Mouse (Mus musculus) left cerebral cortex, adult 11 months (tissue): ENCODE measurements around the gene Tdgf1.

ENCODE experiments used
- DNase-seq: peaks from one replicate; pipeline ENCODE4 v3.0.0; 2022; ENCODE audit warnings: low spot score

Tdgf1 gene

DNA sequence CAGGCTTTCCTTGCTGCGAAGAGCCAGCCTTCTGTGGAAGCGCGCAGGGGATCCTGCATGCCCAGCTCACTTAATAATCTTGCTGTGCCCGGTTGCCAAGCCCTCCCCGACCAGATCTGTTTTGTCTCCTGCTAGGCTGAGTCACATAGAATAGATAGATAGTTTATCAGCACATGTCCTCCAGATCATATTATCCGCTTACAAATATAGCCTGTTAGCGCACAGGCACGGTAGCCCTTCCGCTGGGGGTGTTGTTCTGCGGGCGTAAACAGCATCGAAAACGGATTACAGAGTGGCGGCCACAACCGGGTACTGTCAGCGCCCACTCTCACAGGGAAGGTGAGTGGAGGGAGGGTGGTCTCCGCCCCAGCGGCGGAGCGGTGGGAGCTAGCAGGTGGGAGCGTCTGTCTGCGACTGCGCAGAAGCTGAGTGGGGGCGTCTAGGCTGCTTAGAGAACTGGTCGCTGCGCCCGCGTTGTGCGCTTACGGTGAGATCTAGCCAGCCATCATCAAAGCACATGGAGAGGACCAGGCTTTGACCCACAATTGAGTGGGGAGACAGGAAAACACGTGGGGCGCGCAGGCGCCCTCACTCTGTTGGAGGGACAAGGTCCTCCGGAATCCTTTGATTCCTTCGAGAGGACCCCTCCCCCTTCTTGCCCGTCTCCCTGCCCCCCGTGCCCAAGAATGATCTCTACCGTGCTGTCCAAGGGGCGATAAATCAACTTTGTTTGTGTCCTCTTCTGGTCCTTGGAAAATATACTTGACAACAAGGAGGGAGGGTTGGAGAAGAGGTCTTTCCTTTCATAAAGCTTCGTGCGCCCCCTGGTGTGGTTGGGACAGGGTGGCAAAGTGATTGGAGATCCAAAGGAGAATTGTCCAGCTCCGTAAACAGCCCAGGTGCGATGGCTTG, 7.8 kb upstream of the Tdgf1 start:
- peak; percentile 31 for DNase-seq

DNA sequence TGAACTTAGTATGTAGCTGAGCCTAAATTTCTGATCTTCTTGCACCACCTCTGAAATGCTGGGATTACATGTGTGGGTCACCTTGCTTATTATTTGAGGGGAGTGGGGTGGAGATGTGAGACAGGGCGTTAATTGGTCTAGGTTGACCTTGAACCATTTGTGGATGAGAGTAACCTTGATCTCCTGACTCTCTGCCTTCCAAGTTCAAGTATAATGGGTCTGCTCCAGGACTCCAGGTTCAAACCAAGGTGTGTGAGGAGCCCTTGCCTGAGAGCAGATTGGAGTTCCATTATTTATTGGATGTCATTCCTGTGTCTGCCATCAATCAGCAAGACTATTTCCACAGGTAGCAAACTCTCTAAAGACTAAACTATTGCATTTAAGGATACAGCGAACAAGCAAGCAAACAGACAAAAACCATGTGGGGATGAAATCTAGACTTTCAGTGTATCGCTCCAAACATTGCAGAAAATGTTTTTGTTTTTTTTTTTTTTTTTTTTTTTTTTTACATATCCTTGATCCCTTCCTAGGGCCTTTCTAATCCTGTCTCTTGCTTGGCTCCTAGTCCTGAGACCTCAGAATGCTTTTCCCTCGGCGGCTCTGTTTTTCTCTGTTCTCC, 7.1 kb upstream of the Tdgf1 start:
- no peak for DNase-seq

GRCm38 (mm10) chr9:110952398-110952797, 6.4 kb upstream of the Tdgf1 start:
- DNase-seq: no peak

- no peak for DNase-seq
These were observed 5.9 kb upstream of the Tdgf1 start for GRCm38 (mm10) chr9:110951866-110952265.

DNA sequence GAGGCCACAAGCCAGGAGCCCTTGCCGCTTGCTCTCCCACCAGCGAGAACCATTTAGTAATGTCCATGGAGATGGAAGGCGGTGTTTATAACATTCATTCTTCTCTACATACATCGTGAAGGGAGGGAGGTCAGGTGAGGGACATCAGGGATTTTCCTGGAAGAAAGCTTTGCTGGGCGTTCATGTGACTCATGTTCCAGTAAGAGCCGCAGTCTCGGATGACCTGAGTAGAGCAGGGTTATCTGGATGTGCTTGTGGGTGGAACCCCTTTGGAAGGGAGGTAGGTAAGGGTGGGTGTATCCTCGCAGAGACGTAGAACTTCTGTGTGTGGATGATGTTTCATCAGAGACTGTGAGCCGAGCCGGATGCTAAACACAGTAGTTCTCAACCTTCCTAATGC, 5.4 kb upstream of the Tdgf1 start, which contains the start of gene Lrrc2:
Gene Lrrc2 (plus strand): TSS at position 149 of the 400 bp plus-strand sequence.
- DNase-seq: no peak

DNA sequence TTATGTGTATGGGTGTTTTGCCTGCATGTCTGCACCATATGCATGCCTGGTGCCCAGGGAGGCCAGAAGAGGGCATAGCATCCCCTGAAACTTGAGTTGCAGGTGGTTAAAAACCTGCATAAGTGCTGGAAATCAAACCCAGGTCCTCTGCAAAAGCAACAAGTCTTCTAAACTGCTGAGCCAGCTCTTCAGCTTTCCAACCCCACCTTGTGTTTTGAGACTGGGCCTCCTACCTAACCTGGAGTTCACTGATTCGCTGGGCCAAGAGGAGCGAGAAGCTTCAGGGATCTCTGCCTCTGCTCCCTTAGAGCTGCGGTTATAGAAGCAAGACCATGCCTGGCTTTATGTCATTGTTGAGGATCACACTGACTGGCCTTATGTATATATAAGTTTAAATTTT, 4.2 kb upstream of the Tdgf1 start:
- DNase-seq: no peak

DNA sequence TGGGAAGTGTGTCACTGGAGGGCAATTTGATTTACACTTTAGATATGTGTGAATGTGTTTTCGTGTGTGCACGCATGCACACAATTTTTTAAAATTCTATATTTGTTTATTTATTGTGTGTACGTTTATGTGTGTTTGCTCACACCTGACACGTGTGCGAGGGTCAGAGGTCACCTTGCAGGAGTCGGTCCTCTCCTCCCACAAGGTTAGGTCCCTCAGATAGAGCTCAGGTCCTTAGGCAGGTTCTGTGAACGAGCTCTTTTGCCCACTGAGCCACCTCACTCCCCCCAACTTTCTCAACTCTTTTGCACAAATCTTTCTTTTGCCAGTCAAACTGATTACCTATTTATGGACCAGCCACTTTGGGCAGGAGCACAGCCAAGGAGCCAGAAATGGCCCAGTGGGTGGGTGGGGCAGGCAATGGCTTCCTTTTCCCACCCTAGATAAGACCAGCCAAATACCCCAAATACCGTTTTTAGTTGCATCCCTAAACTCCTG, 2.9 kb upstream of the Tdgf1 start:
- DNase-seq: no peak

- no peak for DNase-seq
These were observed 1.9 kb upstream of the Tdgf1 start for GRCm38 (mm10) chr9:110947900-110948299.

DNA sequence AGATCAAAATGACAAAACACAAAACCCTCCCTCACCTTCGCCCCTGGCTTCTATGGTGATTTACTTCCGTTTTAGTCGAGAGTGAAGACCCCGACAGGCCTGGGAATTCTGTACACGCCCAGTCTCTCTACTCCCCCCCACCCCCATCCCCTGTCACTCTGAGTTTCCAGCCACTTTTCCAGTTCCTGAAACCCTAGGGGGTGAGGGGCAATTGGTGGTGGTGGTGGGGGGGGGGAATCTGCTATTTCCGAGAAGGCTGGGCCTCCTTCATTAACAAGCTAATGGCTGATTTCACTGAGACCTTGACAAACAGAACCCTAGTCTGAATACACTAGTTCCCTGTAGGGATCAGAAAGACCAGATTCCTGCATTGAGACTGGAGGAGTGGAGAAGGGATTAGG, 1.3 kb upstream of the Tdgf1 start:
- DNase-seq: no peak

- DNase-seq: no peak
These were observed 638 bp upstream of the Tdgf1 start for GRCm38 (mm10) chr9:110946548-110947044.

DNA sequence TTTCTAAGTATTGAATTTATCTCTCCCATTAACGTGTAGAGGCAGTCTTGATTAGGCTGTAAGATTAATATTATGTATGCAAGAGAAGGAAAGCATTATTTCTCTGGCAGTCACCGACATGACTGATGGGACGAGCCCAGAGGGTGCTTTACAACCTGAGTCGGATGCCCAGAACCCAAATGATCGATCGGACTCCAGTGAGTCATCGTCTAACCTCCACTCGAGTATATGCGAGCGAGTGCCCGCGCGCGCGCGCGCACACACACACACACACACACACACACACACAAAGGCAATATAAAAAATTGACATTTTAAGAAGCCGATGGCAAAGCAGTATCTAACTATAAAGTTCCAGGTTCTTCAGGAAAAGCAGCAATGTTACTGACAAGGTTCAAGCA, 615 bp downstream of the Tdgf1 start:
- DNase-seq: no peak

GRCm38 (mm10) chr9:110944265-110944664, 1.7 kb downstream of the Tdgf1 start:
- DNase-seq: no peak

GRCm38 (mm10) chr9:110937506-110938490, 8.2 kb downstream of the Tdgf1 start:
- DNase-seq: no peak

- DNase-seq: no peak
These were observed 10.0 kb downstream of the Tdgf1 start for GRCm38 (mm10) chr9:110935941-110936340.

- peak; percentile 28 for DNase-seq
These were observed 12.0 kb downstream of the Tdgf1 start for GRCm38 (mm10) chr9:110933850-110934437.

DNA sequence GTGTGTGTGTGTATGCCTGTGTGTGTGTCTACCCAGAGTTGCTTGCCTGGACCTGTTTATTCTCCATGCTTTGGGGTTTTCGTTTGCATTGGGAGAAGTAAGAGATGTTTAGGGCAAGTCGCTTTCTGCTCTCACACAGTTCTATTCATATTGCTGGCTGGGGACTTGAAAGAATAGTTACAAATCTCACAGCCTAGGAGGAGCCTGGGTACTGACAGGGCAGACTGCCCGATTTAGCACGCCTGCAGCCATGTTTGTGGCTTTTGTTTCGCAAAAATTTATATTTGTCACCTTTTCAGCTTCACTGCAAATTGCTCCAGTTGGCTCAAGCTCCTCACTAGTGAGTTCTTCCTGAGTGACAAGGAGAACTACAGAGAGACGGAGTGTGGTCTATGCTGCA, 14.4 kb downstream of the Tdgf1 start:
- no peak for DNase-seq

DNA sequence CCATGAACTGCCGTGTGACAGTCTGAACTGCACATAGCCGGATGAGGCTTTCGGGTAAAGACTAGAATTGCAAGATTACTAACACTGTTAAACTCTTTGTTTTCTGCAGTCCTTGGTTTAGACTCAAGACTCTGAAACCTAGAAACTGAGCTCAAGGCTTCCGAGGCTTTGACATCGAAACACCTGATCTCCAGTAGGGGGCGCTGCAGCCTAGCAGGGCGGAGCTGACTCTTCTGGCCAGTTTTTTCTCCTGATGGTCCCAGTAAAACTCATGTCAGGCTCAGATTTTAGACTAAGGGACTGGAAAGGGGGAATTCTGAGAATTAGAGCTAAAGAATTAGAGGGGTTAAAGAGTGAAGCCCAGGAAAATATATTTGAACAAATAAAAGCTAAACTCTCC, 23.2 kb downstream of the Tdgf1 start:
- no peak for DNase-seq

GRCm38 (mm10) chr9:110920665-110921419, 25.1 kb downstream of the Tdgf1 start:
- DNase-seq: no peak

- no peak for DNase-seq
These were observed 29.2 kb downstream of the Tdgf1 start, which contains the start of gene Fam240a for GRCm38 (mm10) chr9:110916786-110917185. Gene Fam240a (minus strand): TSS chr9:110916861.

- no peak for DNase-seq
These were observed 30.5 kb downstream of the Tdgf1 start for GRCm38 (mm10) chr9:110915466-110915865.
